Mouse (Mus musculus) CD4-positive, CD25-positive, alpha-beta regulatory T cell, adult 9 weeks (primary cell): ENCODE data around the gene Cyp4a30b. TPM values are rescaled to one million over a fixed set of nuclear protein-coding genes. Genes with fewer than 3 reads are reported as not detected.

Experiments used
- polyA plus RNA-seq: library from polyadenylated mRNA; unstranded; fragments of 100-300 nt; shearing (Covaris generic); gene quantifications from one replicate; pipeline ENCODE4 v1.2.1, GENCODE M21; 2017

Cyp4a30b gene
- polyA plus RNA-seq = not detected

GRCm38 (mm10) chr4:115452304-115452703 is at the start of gene Cyp4a30b:
Gene Cyp4a30b (plus strand): TSS chr4:115452604.

GRCm38 (mm10) chr4:115411324-115411723 is 41.1 kb upstream of the Cyp4a30b start, which contains the start of gene Cyp4a12b:
Gene Cyp4a12b (plus strand): TSS chr4:115411624.

GRCm38 (mm10) chr4:115496001-115496400 is 43.6 kb downstream of the Cyp4a30b start, which contains the start of gene Cyp4a14:
Gene Cyp4a14 (minus strand): TSS chr4:115496142.

GRCm38 (mm10) chr4:115518000-115518399 is 65.6 kb downstream of the Cyp4a30b start, which contains the start of gene Cyp4a10:
Gene Cyp4a10 (plus strand): TSS chr4:115518264.

Other genes starting within 250 kb of the Cyp4a30b start
- not detected for gene Cyp4a29, start 210.5 kb upstream of the Cyp4a30b start, polyA plus RNA-seq
- not detected for gene Cyp4a12a, start 153.6 kb upstream of the Cyp4a30b start, polyA plus RNA-seq
- not detected for gene Cyp4a12b, start 41.0 kb upstream of the Cyp4a30b start, polyA plus RNA-seq
- gene Cyp4a14, start 43.5 kb downstream of the Cyp4a30b start, polyA plus RNA-seq = not detected
- not detected for gene Cyp4a10, start 65.7 kb downstream of the Cyp4a30b start, polyA plus RNA-seq
- not detected for gene Cyp4a31, start 111.0 kb downstream of the Cyp4a30b start, polyA plus RNA-seq
- gene Cyp4a32, start 148.4 kb downstream of the Cyp4a30b start, polyA plus RNA-seq = not detected
- not detected for gene Cyp4b1, start 195.1 kb downstream of the Cyp4a30b start, polyA plus RNA-seq